Mouse (Mus musculus): Measurements from ENCODE around the gene Zswim4. TPM values are rescaled to one million over a fixed set of nuclear protein-coding genes. Genes with fewer than 3 reads are reported as not detected.
A peak's percentile ranks its signal among the peaks of the same experiment; 100 is the strongest.
"Not testable (repeated sequence)": the region's sequence is repeated elsewhere in the genome, so short reads cannot be mapped to it uniquely, and the experiment has no call there.

Zswim4 gene
- polyA plus RNA-seq (2015; fragmentation: Nextera tagmentation; extraction: Ambion mirVana): 16.6 and 17.3 TPM in 2 replicates

DNA sequence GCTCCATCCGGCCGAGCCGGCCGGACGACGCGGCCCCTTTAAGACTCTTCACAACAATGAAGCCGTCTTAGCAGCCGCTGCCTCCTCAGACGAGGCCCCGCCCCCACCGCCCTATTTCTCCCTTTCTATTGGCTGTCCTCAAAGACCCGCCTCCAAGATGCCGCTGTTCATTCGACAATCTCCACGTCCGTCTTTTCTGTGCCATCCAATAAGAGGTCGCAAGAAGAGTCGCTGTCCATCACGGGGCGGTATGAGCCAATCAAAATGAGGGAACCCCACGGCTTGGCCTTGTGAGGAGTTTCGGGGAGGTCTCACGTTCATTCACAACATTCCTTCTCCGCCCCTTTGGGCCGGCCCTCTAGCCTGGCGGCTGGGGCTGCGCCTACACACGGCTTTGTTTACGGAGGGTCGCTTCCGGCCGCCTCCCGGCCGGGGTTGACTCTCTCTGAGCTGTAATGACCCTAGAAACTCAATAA, at the start of gene Zswim4:
Gene Zswim4, minus strand, starts transcription at position 58 of the 476 bp plus-strand sequence.
- peak; percentile 98 for ATAC-seq (replicated peaks; ENCODE audit: low FRiP score)
- Histone ChIP-seq H3K27me3 (no peaks in the 10 kb centered on the region), H3K9me3 (replicated peaks) (no peaks in the 10 kb centered on the region), H3K9ac (peak within 1 kb of the TSS; percentile 96), H3K4me2 (peak within 1 kb of the TSS; percentile 76), H3K4me3 (replicated peaks) (peak within 1 kb of the TSS; percentile 97), H3K4me1 (peaks cover 20% of the 10 kb centered on the region), H3K27ac (peak within 1 kb of the TSS; percentile 90), H3K36me3 (peaks cover 30% of the 10 kb centered on the region)
- WGBS: under 1% methylated on average over 35 of the region's 35 CpGs

DNA sequence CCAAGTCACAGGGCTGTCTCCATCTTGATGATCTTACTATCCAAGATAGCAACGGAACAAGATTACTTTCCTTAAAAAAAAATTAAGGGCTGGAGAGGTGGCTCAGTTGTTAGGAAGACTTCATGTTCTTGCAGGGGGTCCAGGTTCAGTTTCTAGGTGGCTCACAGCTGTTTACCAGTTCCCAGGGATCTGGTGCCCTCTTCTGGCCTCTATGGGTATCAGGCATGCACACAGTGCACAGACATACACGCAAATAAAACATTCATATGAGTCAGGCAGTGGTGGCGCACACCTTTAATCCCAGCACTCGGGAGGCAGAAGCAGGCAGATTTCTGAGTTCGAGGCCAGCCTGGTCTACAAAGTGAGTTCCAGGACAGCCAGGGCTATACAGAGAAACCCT, 48.8 kb upstream of the Zswim4 start:
- H3K27me3 ChIP-seq; ATAC-seq (replicated peaks; ENCODE audit: low FRiP score); H3K36me3 ChIP-seq; H3K4me3 ChIP-seq (replicated peaks); H3K4me2 ChIP-seq; H3K9me3 ChIP-seq (replicated peaks); H3K9ac ChIP-seq: not testable (repeated sequence)
- Histone ChIP-seq H3K27ac (0 out of 2 replicates have a peak overlapping the region, but pooled peaks have one; percentile 77), H3K4me1 (peaks cover 17% of the 10 kb centered on the region)
- WGBS: 60% methylated on average over 5 of the region's 5 CpGs

GRCm38 (mm10) chr8:84284608-84285063, 47.8 kb upstream of the Zswim4 start:
- peak; percentile 40 for ATAC-seq (replicated peaks; ENCODE audit: low FRiP score)
- Histone ChIP-seq H3K36me3 (no peaks in the 10 kb centered on the region), H3K4me2 (peak overlapping the region; percentile 53), H3K4me1 (peaks cover 17% of the 10 kb centered on the region), H3K4me3 (replicated peaks) (peak overlapping the region; percentile 34), H3K9ac (0 out of 2 replicates have a peak overlapping the region, but pooled peaks have one; percentile 7), H3K9me3 (replicated peaks) (no peaks in the 10 kb centered on the region), H3K27ac (peak overlapping the region; percentile 77), H3K27me3 (no peaks in the 10 kb centered on the region)
- 10% methylated on average over 9 of the region's 9 CpGs for WGBS

- no peaks in the 10 kb centered on the region for H3K36me3 ChIP-seq
- no peak overlapping the region for H3K4me3 ChIP-seq (replicated peaks)
- H3K9me3 ChIP-seq (replicated peaks): no peaks in the 10 kb centered on the region
- no peak overlapping the region for H3K9ac ChIP-seq
- WGBS: 68% methylated on average over 10 of the region's 10 CpGs
- no peak for ATAC-seq (replicated peaks; ENCODE audit: low FRiP score)
- H3K4me2 ChIP-seq: no peak overlapping the region
- H3K27ac ChIP-seq: no peak overlapping the region
- no peaks in the 10 kb centered on the region for H3K27me3 ChIP-seq
- H3K4me1 ChIP-seq: peaks cover 25% of the 10 kb centered on the region
Observed at GRCm38 (mm10) chr8:84280777-84281176, 43.9 kb upstream of the Zswim4 start.

DNA sequence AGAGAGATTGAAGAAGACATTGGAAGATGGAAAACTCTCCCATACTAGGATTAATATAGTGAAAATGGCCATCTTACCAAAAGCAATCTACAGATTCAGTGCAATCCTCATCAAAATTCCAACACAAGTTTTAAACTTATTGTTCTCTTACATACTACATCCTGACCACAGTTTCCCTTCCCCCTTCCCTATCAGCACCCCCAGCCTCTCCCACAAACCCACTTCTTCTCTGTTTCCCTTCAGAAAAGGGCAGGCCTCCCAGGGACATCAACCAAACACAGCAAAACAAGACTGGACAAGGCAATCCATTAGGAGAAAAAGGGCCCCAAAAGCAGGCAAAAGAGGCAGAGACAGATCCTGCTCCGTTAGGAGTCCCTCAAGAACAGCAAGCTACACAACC, 39.6 kb upstream of the Zswim4 start:
- WGBS: 71% methylated on average over 1 of the region's 1 CpGs
- no peak overlapping the region for H3K4me2 ChIP-seq
- H3K27me3 ChIP-seq: no peaks in the 10 kb centered on the region; the same call in 1 of the 2 replicates
- no peak for ATAC-seq (replicated peaks; ENCODE audit: low FRiP score)
- no peaks in the 10 kb centered on the region for H3K9me3 ChIP-seq (replicated peaks)
- H3K27ac ChIP-seq: no peak overlapping the region
- H3K36me3 ChIP-seq: no peaks in the 10 kb centered on the region
- H3K9ac ChIP-seq: no peak overlapping the region
- peaks cover 8% of the 10 kb centered on the region; the same call in 1 of the 2 replicates for H3K4me1 ChIP-seq
- H3K4me3 ChIP-seq (replicated peaks): no peak overlapping the region

- no peak overlapping the region for H3K27ac ChIP-seq
- H3K4me3 ChIP-seq (replicated peaks): no peak overlapping the region
- no peak overlapping the region for H3K4me2 ChIP-seq
- H3K36me3 ChIP-seq: no peaks in the 10 kb centered on the region
- H3K9me3 ChIP-seq (replicated peaks): no peaks in the 10 kb centered on the region
- H3K9ac ChIP-seq: no peak overlapping the region
- no peaks in the 10 kb centered on the region; the same call in 1 of the 2 replicates for H3K27me3 ChIP-seq
- 83% methylated on average over 3 of the region's 3 CpGs for WGBS
- peaks cover 16% of the 10 kb centered on the region for H3K4me1 ChIP-seq
- ATAC-seq (replicated peaks; ENCODE audit: low FRiP score): no peak
Observed at GRCm38 (mm10) chr8:84273968-84274367, 37.1 kb upstream of the Zswim4 start.

DNA sequence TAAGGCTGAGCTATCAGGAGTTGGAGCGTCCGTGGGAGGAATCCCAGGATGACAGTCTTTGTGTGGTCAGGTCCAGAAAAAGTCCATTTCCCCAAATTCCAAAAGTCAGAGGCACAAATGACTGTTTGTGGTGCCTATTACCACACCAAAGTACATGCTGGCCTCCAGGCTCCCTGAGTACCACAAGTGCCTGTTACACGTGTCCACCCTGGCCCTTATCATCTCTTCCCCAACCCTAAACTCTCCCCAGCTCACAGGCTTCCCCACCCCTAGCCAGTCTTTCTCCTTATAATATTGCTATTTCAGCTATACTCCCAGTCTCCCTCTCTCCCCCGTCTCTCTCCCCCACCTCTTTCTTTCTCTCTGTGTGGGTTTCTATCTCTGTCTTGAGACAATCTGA, 35.4 kb upstream of the Zswim4 start:
- Histone ChIP-seq H3K27me3 (no peaks in the 10 kb centered on the region; the same call in 1 of the 2 replicates), H3K9me3 (replicated peaks) (no peaks in the 10 kb centered on the region), H3K4me3 (replicated peaks) (no peak overlapping the region), H3K4me1 (peaks cover 14% of the 10 kb centered on the region), H3K9ac (no peak overlapping the region), H3K4me2 (no peak overlapping the region), H3K36me3 (peaks cover 6% of the 10 kb centered on the region), H3K27ac (no peak overlapping the region)
- ATAC-seq (replicated peaks; ENCODE audit: low FRiP score): no peak
- 84% methylated on average over 4 of the region's 4 CpGs for WGBS

DNA sequence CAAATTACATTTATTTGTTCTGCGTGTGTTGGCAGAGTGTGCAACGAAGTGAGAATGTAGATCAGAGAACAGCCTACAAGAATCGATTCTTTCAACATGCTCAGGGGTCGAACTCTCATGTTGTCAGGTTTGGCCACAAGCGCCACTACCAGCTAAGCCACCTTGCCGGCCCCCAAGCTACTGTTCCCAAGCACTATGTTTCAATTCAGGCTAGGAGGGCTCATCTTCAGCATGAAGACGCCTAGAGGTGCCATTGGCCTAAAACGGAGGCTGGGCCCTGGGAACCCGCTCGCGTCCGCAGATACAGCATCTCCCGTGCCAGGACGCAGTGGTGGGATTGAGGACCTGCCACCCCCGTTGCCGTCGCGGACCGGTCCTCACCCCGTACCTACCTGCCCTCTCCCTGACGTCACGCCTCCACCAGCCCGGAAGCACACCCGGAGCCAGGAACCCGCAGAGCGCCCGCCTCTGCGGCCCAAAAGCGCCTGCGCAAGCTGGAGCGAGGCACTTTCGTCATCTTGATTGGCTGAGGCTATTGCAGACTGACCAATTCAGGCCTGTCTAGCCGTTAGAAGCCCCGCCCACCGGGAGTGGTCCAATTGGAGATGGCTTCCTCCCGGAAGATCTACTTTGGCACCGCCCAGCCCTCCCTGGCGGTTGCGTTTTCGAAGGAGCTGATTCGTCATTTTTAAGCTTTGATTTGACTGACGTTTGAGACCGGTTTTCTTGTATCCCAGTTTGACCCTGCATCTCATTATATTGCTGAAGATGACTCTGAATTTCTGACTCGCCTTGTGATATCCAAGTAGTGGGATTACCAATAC, 33.3 kb upstream of the Zswim4 start, which contains the start of gene Ccdc130:
Gene Ccdc130, minus strand, starts transcription at position 431 of the 824 bp plus-strand sequence.
- Histone ChIP-seq H3K36me3 (peaks cover 26% of the 10 kb centered on the region), H3K27me3 (no peaks in the 10 kb centered on the region; the same call in 1 of the 2 replicates), H3K4me1 (peaks cover 9% of the 10 kb centered on the region), H3K27ac (peak within 1 kb of the TSS; percentile 63; the same call in 1 of the 2 replicates), H3K4me2 (peak within 1 kb of the TSS; percentile 65), H3K9ac (peak within 1 kb of the TSS; percentile 81), H3K4me3 (replicated peaks) (peak within 1 kb of the TSS; percentile 81), H3K9me3 (replicated peaks) (no peaks in the 10 kb centered on the region)
- ATAC-seq (replicated peaks; ENCODE audit: low FRiP score): peak; percentile 100
- WGBS: under 1% methylated on average over 44 of the region's 44 CpGs

DNA sequence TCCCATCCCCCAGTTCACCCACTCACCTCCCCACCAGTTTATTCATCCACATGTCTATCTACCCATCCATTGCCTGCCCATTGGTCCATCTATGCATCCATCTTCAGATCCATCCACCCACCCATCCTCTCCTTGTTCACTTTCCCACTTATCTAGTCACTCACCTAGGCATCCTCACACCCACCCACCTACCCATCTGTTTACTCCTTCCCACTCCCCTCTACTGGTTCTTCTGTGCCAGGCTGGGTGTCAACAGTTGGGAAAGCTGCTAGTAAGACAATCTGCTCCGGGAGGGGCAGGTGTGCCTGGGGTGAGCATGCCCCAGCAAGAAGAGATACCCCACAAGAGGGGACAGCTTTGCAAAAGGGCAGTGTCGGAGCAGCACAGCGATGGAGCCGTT, 24.2 kb upstream of the Zswim4 start:
- peaks cover 84% of the 10 kb centered on the region for H3K36me3 ChIP-seq
- H3K9me3 ChIP-seq (replicated peaks): no peaks in the 10 kb centered on the region
- no peak overlapping the region for H3K4me3 ChIP-seq (replicated peaks)
- H3K27ac ChIP-seq: no peak overlapping the region
- peaks cover 13% of the 10 kb centered on the region for H3K4me1 ChIP-seq
- no peak overlapping the region for H3K4me2 ChIP-seq
- H3K27me3 ChIP-seq: no peaks in the 10 kb centered on the region
- H3K9ac ChIP-seq: no peak overlapping the region
- 86% methylated on average over 4 of the region's 4 CpGs for WGBS
- ATAC-seq (replicated peaks; ENCODE audit: low FRiP score): no peak

DNA sequence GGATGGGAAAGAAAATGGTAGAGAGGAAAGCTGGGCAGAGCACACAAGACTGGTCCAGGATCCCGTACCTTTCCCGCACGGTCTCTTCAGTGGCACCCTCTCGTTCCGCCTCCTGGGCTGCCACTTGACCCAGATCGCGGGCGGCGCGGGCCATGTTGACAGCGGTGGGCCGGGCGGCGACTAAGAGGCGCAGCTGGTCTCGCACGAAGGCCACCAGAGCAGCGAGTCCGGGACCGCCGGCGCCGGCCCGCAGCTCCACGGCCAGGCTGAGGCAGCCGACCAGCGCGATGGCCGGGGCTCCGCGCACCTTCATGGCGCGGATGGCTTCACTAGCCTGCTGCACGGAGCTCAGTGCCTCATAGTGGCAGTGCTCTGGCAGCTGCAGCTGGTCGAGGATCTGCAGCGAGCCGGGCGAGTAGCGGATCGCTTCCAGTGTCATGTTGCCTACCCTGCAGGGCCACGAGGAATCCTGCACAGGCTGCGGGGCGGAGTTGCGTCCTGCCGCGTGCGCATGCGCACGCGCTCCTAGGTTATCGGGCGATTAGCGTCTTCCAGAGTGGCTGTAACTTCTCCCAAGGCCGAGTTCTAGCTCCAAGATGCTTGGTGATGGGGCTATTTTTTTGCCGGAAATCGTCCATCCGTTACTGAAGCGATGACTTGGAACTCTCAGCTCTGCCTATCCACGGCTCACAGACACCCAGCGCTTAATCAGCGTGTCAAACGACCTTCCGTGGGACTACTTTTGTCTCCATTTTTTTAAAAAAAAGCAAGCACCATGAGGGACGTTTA, 20.2 kb upstream of the Zswim4 start, which contains the start of gene Mri1:
Gene Mri1, minus strand, starts transcription at position 505 of the 789 bp plus-strand sequence.
- ATAC-seq (replicated peaks; ENCODE audit: low FRiP score): peak; percentile 91
- peaks cover 24% of the 10 kb centered on the region for H3K4me1 ChIP-seq
- peak within 1 kb of the TSS; percentile 88 for H3K4me3 ChIP-seq (replicated peaks)
- H3K4me2 ChIP-seq: peak within 1 kb of the TSS; percentile 96
- H3K9me3 ChIP-seq (replicated peaks): no peaks in the 10 kb centered on the region
- WGBS: under 1% methylated on average over 64 of the region's 64 CpGs
- H3K27me3 ChIP-seq: no peaks in the 10 kb centered on the region
- peak within 1 kb of the TSS; percentile 94 for H3K27ac ChIP-seq
- H3K36me3 ChIP-seq: peaks cover 77% of the 10 kb centered on the region
- H3K9ac ChIP-seq: peak within 1 kb of the TSS; percentile 87

GRCm38 (mm10) chr8:84256458-84256821, 19.6 kb upstream of the Zswim4 start:
- H3K9ac ChIP-seq: peak overlapping the region; percentile 87
- peaks cover 77% of the 10 kb centered on the region for H3K36me3 ChIP-seq

More at GRCm38 (mm10) chr8:84256458-84256821, 19.6 kb upstream of the Zswim4 start:
- H3K27ac ChIP-seq: peak overlapping the region; percentile 94
- H3K4me2 ChIP-seq: peak overlapping the region; percentile 96
- H3K4me1 ChIP-seq: peaks cover 24% of the 10 kb centered on the region
- ATAC-seq (replicated peaks; ENCODE audit: low FRiP score): peak; percentile 19; the same call in 1 of the 2 replicates
- H3K9me3 ChIP-seq (replicated peaks): no peaks in the 10 kb centered on the region
- H3K27me3 ChIP-seq: no peaks in the 10 kb centered on the region
- WGBS: 12% methylated on average over 6 of the region's 6 CpGs
- H3K4me3 ChIP-seq (replicated peaks): peak overlapping the region; percentile 88

Measured in kidney, embryonic 15.5 days (tissue).